ENCODE assay signal across 8 mouse cellular contexts in the genomic region with DNA sequence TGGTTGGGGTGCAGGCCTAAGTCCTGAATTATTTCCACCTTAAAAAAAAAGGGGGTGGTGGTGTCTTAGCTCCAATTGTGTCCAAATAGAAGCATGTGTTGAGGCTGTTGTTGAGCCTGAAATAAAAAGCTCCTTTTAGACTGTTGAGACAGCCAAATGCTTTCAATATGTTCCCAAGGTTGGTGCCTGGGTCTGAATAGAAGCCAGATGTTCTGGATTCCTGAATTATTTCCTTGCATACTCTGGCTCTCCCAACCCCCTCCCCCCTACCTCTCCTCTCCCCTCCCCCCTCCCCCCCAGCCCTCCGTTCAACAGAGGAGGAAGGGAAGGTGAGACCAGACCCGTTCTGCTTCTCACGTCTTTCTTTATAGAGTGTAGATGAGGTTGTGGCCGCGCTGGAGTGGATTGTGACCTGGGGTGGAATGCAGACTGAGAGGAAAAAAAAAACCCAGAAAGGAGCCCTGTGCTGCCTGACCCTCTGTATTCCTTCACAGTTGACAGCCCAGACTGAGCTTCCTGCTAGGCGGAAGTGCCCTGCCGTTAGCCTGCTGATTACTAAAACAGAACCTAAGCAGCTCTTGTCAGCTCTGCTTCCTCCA. TPM values are rescaled to one million over a fixed set of nuclear protein-coding genes. Genes with fewer than 3 reads are reported as not detected.
DNase-seq lines count a peak whose midpoint lies in the region; ATAC-seq and TF ChIP-seq lines count a peak whose summit lies in the region.

No protein-coding gene starts in this region.

- DNase-seq in A20 (ENCODE audit: low read depth, low spot score): peak; percentile 69
- peak; percentile 54 to 74 for DNase-seq in heart, adult 18-20 months
- peak; percentile 62 for DNase-seq in neural tube, embryonic 11.5 days (ENCODE audit: low spot score)
- no peak for DNase-seq in frontal cortex, adult 2 months (ENCODE audit: extremely low spot score in 1 of 2, low spot score in 1 of 2)
- no peak for DNase-seq in layer of hippocampus, postnatal 25 days (ENCODE audit: extremely low spot score in 1 of 2, low spot score in 1 of 2)

- H3K27me3 ChIP-seq in intestine, embryonic 15.5 days (replicated peaks): no peaks in the 10 kb centered on the region
- no peaks in the 10 kb centered on the region for H3K27me3 ChIP-seq in liver, embryonic 16.5 days (ENCODE audit: control insufficient read depth, insufficient read depth, low read depth, low read length)
- no peaks in the 10 kb centered on the region for H3K27me3 ChIP-seq in neural tube, embryonic 11.5 days (ENCODE audit: control insufficient read depth, insufficient read depth, low read length)

- peak overlapping the region; percentile 51 for H3K4me2 ChIP-seq in intestine, embryonic 15.5 days (replicated peaks)
- peak overlapping the region; percentile 28 for H3K4me2 ChIP-seq in liver, embryonic 16.5 days (ENCODE audit: low read depth, low read length)
- peak overlapping the region; percentile 32 for H3K4me2 ChIP-seq in neural tube, embryonic 11.5 days (ENCODE audit: low read depth)

- no peaks in the 10 kb centered on the region for H3K36me3 ChIP-seq in intestine, embryonic 15.5 days
- H3K36me3 ChIP-seq in liver, embryonic 16.5 days (ENCODE audit: control insufficient read depth, insufficient read depth): no peaks in the 10 kb centered on the region
- H3K36me3 ChIP-seq in neural tube, embryonic 11.5 days (ENCODE audit: control insufficient read depth, insufficient read depth, low read length): no peaks in the 10 kb centered on the region

- ATAC-seq in intestine, embryonic 15.5 days: peak; percentile 68
- ATAC-seq in liver, embryonic 16.5 days (ENCODE audit: low read depth): no peak
- ATAC-seq in neural tube, embryonic 11.5 days (ENCODE audit: insufficient read depth, low FRiP score, low TSS enrichment): no peak

- 0% methylated on average over 7 of the region's 7 CpGs for WGBS in intestine, embryonic 15.5 days
- 2% methylated on average over 6 of the region's 7 CpGs for WGBS in liver, embryonic 16.5 days (ENCODE audit: insufficient replicate concordance)
- WGBS in neural tube, embryonic 11.5 days: 4% methylated on average over 6 of the region's 7 CpGs

- peak overlapping the region; percentile 38; the same call in 1 of the 2 replicates for H3K27ac ChIP-seq in bone marrow macrophage, adult 2 months (ENCODE audit: insufficient read depth, low read depth, low read length)
- peak overlapping the region; percentile 83 for H3K27ac ChIP-seq in intestine, embryonic 15.5 days
- no peak overlapping the region for H3K27ac ChIP-seq in liver, embryonic 16.5 days (ENCODE audit: low read length)
- peak overlapping the region; percentile 85 for H3K27ac ChIP-seq in neural tube, embryonic 11.5 days (ENCODE audit: low read depth, low read length)

- no peak for TF ChIP-seq POLR2A in bone marrow macrophage, adult 2 months (IDR thresholded peaks at IDR 0.05; ENCODE audit: borderline replicate concordance, low read depth, low read length)

- H3K9me3 ChIP-seq in intestine, embryonic 15.5 days: no peaks in the 10 kb centered on the region
- H3K9me3 ChIP-seq in liver, embryonic 16.5 days (replicated peaks; ENCODE audit: control insufficient read depth, low read length): no peaks in the 10 kb centered on the region
- no peaks in the 10 kb centered on the region for H3K9me3 ChIP-seq in neural tube, embryonic 11.5 days (ENCODE audit: control insufficient read depth, low read length)

- no peak for TF ChIP-seq CTCF in bone marrow macrophage, adult 2 months (IDR thresholded peaks at IDR 0.05; ENCODE audit: low read depth, low read length)

- peaks cover 2% of the 10 kb centered on the region; the same call in 1 of the 2 replicates for H3K4me1 ChIP-seq in bone marrow macrophage, adult 2 months (ENCODE audit: control insufficient read depth, insufficient read depth, low read length)
- peaks cover 15% of the 10 kb centered on the region for H3K4me1 ChIP-seq in intestine, embryonic 15.5 days (replicated peaks)
- H3K4me1 ChIP-seq in liver, embryonic 16.5 days (ENCODE audit: control insufficient read depth, low read depth, low read length): peaks cover 2% of the 10 kb centered on the region; the same call in 1 of the 2 replicates
- peaks cover 5% of the 10 kb centered on the region; the same call in 1 of the 2 replicates for H3K4me1 ChIP-seq in neural tube, embryonic 11.5 days (ENCODE audit: control insufficient read depth, insufficient read depth, low read length)

- H3K4me3 ChIP-seq in bone marrow macrophage, adult 2 months (ENCODE audit: insufficient read depth, low read length): no peak overlapping the region
- no peak overlapping the region for H3K4me3 ChIP-seq in intestine, embryonic 15.5 days (replicated peaks)
- peak overlapping the region; percentile 6; the same call in 1 of the 2 replicates for H3K4me3 ChIP-seq in liver, embryonic 16.5 days (ENCODE audit: low read depth, low read length)
- H3K4me3 ChIP-seq in neural tube, embryonic 11.5 days (ENCODE audit: low read depth, low read length): no peak overlapping the region

- H3K9ac ChIP-seq in intestine, embryonic 15.5 days: no peak overlapping the region
- peak overlapping the region; percentile 16; the same call in 1 of the 2 replicates for H3K9ac ChIP-seq in liver, embryonic 16.5 days (ENCODE audit: low read depth, low read length)
- H3K9ac ChIP-seq in neural tube, embryonic 11.5 days (ENCODE audit: low read length): peak overlapping the region; percentile 41; the same call in 1 of the 2 replicates

RNA-seq across cellular contexts. Expression of gene Ubash3b, which starts 50.9 kb away (rescaled TPM):
- polyA plus RNA-seq in bone marrow macrophage, adult 2 months (2012; ENCODE audit: insufficient read depth, insufficient read length, missing spikeins): 17.9 and 19.7 TPM in 2 replicates
- 1 to 10 TPM in 1 of 2 experiments, under 1 TPM in 1; 0.89 to 1.5 TPM for total RNA-seq in heart, adult 18-20 months (2021)
- polyA plus RNA-seq in intestine, embryonic 15.5 days (2015; fragmentation: Nextera tagmentation; extraction: Ambion mirVana): 3.8 and 4.6 TPM in 2 replicates
- polyA plus RNA-seq in liver, embryonic 16.5 days (2015; fragmentation: Nextera tagmentation; extraction: Ambion mirVana): 4.6 and 4.7 TPM in 2 replicates
- polyA plus RNA-seq in neural tube, embryonic 11.5 days (2014; fragmentation: Nextera tagmentation; extraction: Ambion mirVana): 13.2 and 14.4 TPM in 2 replicates
- polyA plus RNA-seq in frontal cortex, adult 2 months (2012; rRNA removed): 18.6 and 19.1 TPM in 2 replicates
- 10 to 100 TPM; 25.3 to 27.6 TPM for total RNA-seq in layer of hippocampus, postnatal 25 days (2021)

Comparison
In these comparisons a context has a peak if more than half of its experiments do, and no peak if none do; other contexts are left out.
1. DNase-seq: peak in A20 (single experiment), heart, adult 18-20 months (2 of 2) and neural tube, embryonic 11.5 days (single experiment); none in frontal cortex, adult 2 months (0 of 2) and layer of hippocampus, postnatal 25 days (0 of 2).
2. Peak in every context shown above with its lines, with median percentiles within 50 percentile points of each other: H3K4me2 ChIP-seq.